In genomic region chr7:76777237-76777855, GRCm38 (mm10) we compare ENCODE assay signal across 18 mouse cellular contexts.
A peak's percentile ranks its signal among the peaks of the same experiment; 100 is the strongest.
DNase-seq lines count a peak whose midpoint lies in the region; ATAC-seq lines count a peak whose summit lies in the region.
"Had no signal": no experiment of that assay in that cellular context is flagged by ENCODE, and none has a peak within 500 bp of the region (broad histone marks: within the 10 kb centered on the region; RNA-seq: fewer than 3 reads in every experiment).

No protein-coding gene starts in this region.

- peak; percentile 43; the same call in 1 of the 2 replicates for ATAC-seq in hindbrain, embryonic 11.5 days (ENCODE audit: low FRiP score)
- ATAC-seq in limb, embryonic 11.5 days (ENCODE audit: insufficient number of reproducible peaks, low FRiP score, low TSS enrichment, low read depth) = peak; percentile 94
- ATAC-seq: forebrain, postnatal 0 days had no signal

- no peaks in the 10 kb centered on the region for H3K27me3 ChIP-seq in hindbrain, embryonic 11.5 days (ENCODE audit: control insufficient read depth, insufficient read depth, low read length)
- no peaks in the 10 kb centered on the region for H3K27me3 ChIP-seq in hindbrain, embryonic 10.5 days (ENCODE audit: insufficient read depth, poor library complexity, severe bottlenecking)
- H3K27me3 ChIP-seq in limb, embryonic 11.5 days (ENCODE audit: control insufficient read depth, insufficient read depth, low read length) = peaks cover 10% of the 10 kb centered on the region
- H3K27me3 ChIP-seq: hindbrain, embryonic 13.5 days; neural tube, embryonic 13.5 days; stomach, embryonic 15.5 days had no signal

- H3K9ac ChIP-seq in hindbrain, embryonic 11.5 days (ENCODE audit: low read depth, low read length) = no peak overlapping the region
- H3K9ac ChIP-seq in limb, embryonic 11.5 days (ENCODE audit: low read length) = no peak overlapping the region
- H3K9ac ChIP-seq: forebrain, postnatal 0 days; hindbrain, embryonic 13.5 days; midbrain, embryonic 13.5 days; neural tube, embryonic 13.5 days; stomach, embryonic 15.5 days had no signal

- H3K9me3 ChIP-seq in hindbrain, embryonic 11.5 days (ENCODE audit: control insufficient read depth, low read length) = no peaks in the 10 kb centered on the region
- no peaks in the 10 kb centered on the region for H3K9me3 ChIP-seq in hindbrain, embryonic 10.5 days
- H3K9me3 ChIP-seq in limb, embryonic 11.5 days (ENCODE audit: control insufficient read depth, low read length) = no peaks in the 10 kb centered on the region
- H3K9me3 ChIP-seq: hindbrain, embryonic 13.5 days; midbrain, embryonic 13.5 days; neural tube, embryonic 13.5 days; stomach, embryonic 15.5 days had no signal

- no peak overlapping the region for H3K4me2 ChIP-seq in hindbrain, embryonic 11.5 days (replicated peaks; ENCODE audit: low read depth, low read length)
- H3K4me2 ChIP-seq in limb, embryonic 11.5 days (ENCODE audit: low read depth, severe bottlenecking) = no peak overlapping the region
- H3K4me2 ChIP-seq: hindbrain, embryonic 13.5 days; midbrain, embryonic 13.5 days; neural tube, embryonic 13.5 days; stomach, embryonic 15.5 days had no signal

- no peak overlapping the region for H3K4me3 ChIP-seq in hindbrain, embryonic 11.5 days (ENCODE audit: low read depth, low read length)
- H3K4me3 ChIP-seq in hindbrain, embryonic 10.5 days = no peak overlapping the region
- H3K4me3 ChIP-seq in limb, embryonic 11.5 days (ENCODE audit: low read depth, low read length) = no peak overlapping the region
- H3K4me3 ChIP-seq: hindbrain, embryonic 13.5 days; midbrain, embryonic 13.5 days; neural tube, embryonic 13.5 days; stomach, embryonic 15.5 days had no signal

- DNase-seq in hindbrain, embryonic 11.5 days (ENCODE audit: low spot score) = peak; percentile 37
- no peak for DNase-seq in hindbrain, embryonic 10.5 days (ENCODE audit: low spot score)
- peak; percentile 53 for DNase-seq in MN1 (ENCODE audit: low spot score)
- DNase-seq in embryo, embryonic 10.5 days (ENCODE audit: low spot score) = peak; percentile 74
- DNase-seq in limb, embryonic 11.5 days (ENCODE audit: low spot score) = peak; percentile 46
- DNase-seq in Muller cell, postnatal 12 days (ENCODE audit: inconsistent ontology term) = no peak
- DNase-seq in layer of hippocampus, postnatal 36 days = no peak
- DNase-seq: cerebellum, adult 8-10 months; forebrain, postnatal 0 days; kidney, adult 11 months; left cerebral cortex, postnatal 4 days; lung, adult 18-20 months; right cerebral cortex, postnatal 14 days; thymus, postnatal 4 days had no signal

- H3K27ac ChIP-seq in hindbrain, embryonic 11.5 days (ENCODE audit: low read depth, low read length) = no peak overlapping the region
- no peak overlapping the region for H3K27ac ChIP-seq in hindbrain, embryonic 10.5 days
- no peak overlapping the region for H3K27ac ChIP-seq in limb, embryonic 11.5 days (replicated peaks; ENCODE audit: low read depth, low read length)
- H3K27ac ChIP-seq: hindbrain, embryonic 13.5 days; midbrain, embryonic 13.5 days; neural tube, embryonic 13.5 days; stomach, embryonic 15.5 days had no signal

- H3K36me3 ChIP-seq in hindbrain, embryonic 11.5 days (ENCODE audit: control insufficient read depth, insufficient read depth, low read length) = no peaks in the 10 kb centered on the region
- no peaks in the 10 kb centered on the region for H3K36me3 ChIP-seq in hindbrain, embryonic 10.5 days
- H3K36me3 ChIP-seq in limb, embryonic 11.5 days (ENCODE audit: control insufficient read depth, insufficient read depth, low read length) = no peaks in the 10 kb centered on the region
- H3K36me3 ChIP-seq: hindbrain, embryonic 13.5 days; midbrain, embryonic 13.5 days; neural tube, embryonic 13.5 days; stomach, embryonic 15.5 days had no signal

- H3K4me1 ChIP-seq in hindbrain, embryonic 11.5 days (replicated peaks; ENCODE audit: control insufficient read depth, insufficient read depth, low read length) = 0 out of 2 replicates have a peak, but pooled peaks cover 2% of the 10 kb centered on the region
- peaks cover 18% of the 10 kb centered on the region for H3K4me1 ChIP-seq in hindbrain, embryonic 10.5 days (replicated peaks)
- no peaks in the 10 kb centered on the region for H3K4me1 ChIP-seq in limb, embryonic 11.5 days (ENCODE audit: control insufficient read depth, insufficient read depth, low read length)
- H3K4me1 ChIP-seq: stomach, embryonic 15.5 days had no signal

- 34% methylated on average over 5 of the region's 5 CpGs for WGBS in hindbrain, embryonic 11.5 days
- WGBS in hindbrain, embryonic 10.5 days = 36% methylated on average over 5 of the region's 5 CpGs
- WGBS in limb, embryonic 11.5 days = 11% methylated on average over 5 of the region's 5 CpGs

Comparison
In these comparisons a context has a peak if more than half of its experiments do, and no peak if none do; other contexts are left out.
1. DNase-seq: peak in hindbrain, embryonic 11.5 days (single experiment), MN1 (single experiment), embryo, embryonic 10.5 days (single experiment) and limb, embryonic 11.5 days (single experiment); none in hindbrain, embryonic 10.5 days (single experiment), Muller cell, postnatal 12 days (single experiment) and layer of hippocampus, postnatal 36 days (0 of 2).